Mouse (Mus musculus) layer of hippocampus, adult 11-12 months (tissue): ENCODE data around the gene Aox2.
"Not testable (repeated sequence)": the region's sequence is repeated elsewhere in the genome, so short reads cannot be mapped to it uniquely, and the experiment has no call there.

Source experiments
- DNase-seq: peaks from one replicate; pipeline ENCODE4 v3.0.0; 2022; ENCODE audit warnings: low spot score

Aox2 gene

GRCm38 (mm10) chr1:58348712-58349111 lies 70.6 kb downstream of the Aox2 start:
- DNase-seq = no peak

GRCm38 (mm10) chr1:58353238-58353893 lies 75.2 kb downstream of the Aox2 start:
- no peak for DNase-seq

GRCm38 (mm10) chr1:58358958-58359901 lies 81.1 kb downstream of the Aox2 start:
- peak; percentile 44 for DNase-seq

GRCm38 (mm10) chr1:58362296-58362695 lies 84.2 kb downstream of the Aox2 start:
- DNase-seq = no peak

- DNase-seq = no peak
These were observed 86.4 kb downstream of the Aox2 start for GRCm38 (mm10) chr1:58364551-58364950.

GRCm38 (mm10) chr1:58365829-58366228 lies 87.7 kb downstream of the Aox2 start:
- no peak for DNase-seq

- DNase-seq = no peak
These were observed 88.8 kb downstream of the Aox2 start for GRCm38 (mm10) chr1:58366737-58367471.

GRCm38 (mm10) chr1:58369716-58370115 lies 91.6 kb downstream of the Aox2 start:
- DNase-seq = no peak

GRCm38 (mm10) chr1:58374266-58374665 lies 96.1 kb downstream of the Aox2 start:
- not testable (repeated sequence) for DNase-seq

- DNase-seq = no peak
These were observed 97.5 kb downstream of the Aox2 start for GRCm38 (mm10) chr1:58375574-58376147.

GRCm38 (mm10) chr1:58382586-58383281 lies 104.6 kb downstream of the Aox2 start:
- DNase-seq = no peak

GRCm38 (mm10) chr1:58391421-58392267 lies 113.5 kb downstream of the Aox2 start:
- DNase-seq = no peak

GRCm38 (mm10) chr1:58392268-58392651 lies 114.1 kb downstream of the Aox2 start:
- DNase-seq = no peak

GRCm38 (mm10) chr1:58392652-58393283 lies 114.6 kb downstream of the Aox2 start, which contains the start of gene Bzw1:
TSS of gene Bzw1 (plus strand) at chr1:58392898.
- DNase-seq = peak; percentile 92

- DNase-seq = peak; percentile 28
These were observed 115.4 kb downstream of the Aox2 start for GRCm38 (mm10) chr1:58393284-58394195.

- no peak for DNase-seq
These were observed 117.2 kb downstream of the Aox2 start for GRCm38 (mm10) chr1:58395341-58395740.

GRCm38 (mm10) chr1:58396179-58396578 lies 118.1 kb downstream of the Aox2 start:
- no peak for DNase-seq

- no peak for DNase-seq
These were observed 119.6 kb downstream of the Aox2 start for GRCm38 (mm10) chr1:58397731-58398130.

- DNase-seq = no peak
These were observed 123.3 kb downstream of the Aox2 start for GRCm38 (mm10) chr1:58401396-58401795.
